Mouse (Mus musculus) gastrocnemius, adult 2 months (tissue): ENCODE measurements around the gene Arf6. TPM values are rescaled to one million over a fixed set of nuclear protein-coding genes. Genes with fewer than 3 reads are reported as not detected.

Source experiments
- DNase-seq: peaks from one replicate; pipeline ENCODE4 v3.0.0; 2022
- H3K27ac ChIP-seq: fragments of 200-600 bp; 2 replicates; pipeline ENCODE4 v1.8.1; 2022; ENCODE audit warnings: mild to moderate bottlenecking
- H3K4me3 ChIP-seq: fragments of 200-600 bp; 2 replicates; pipeline ENCODE4 v1.8.1; 2022; ENCODE audit warnings: mild to moderate bottlenecking, moderate library complexity
- CTCF ChIP-seq: fragments of 200-600 bp; IDR thresholded peaks from 2 replicates; pipeline ENCODE4 v1.8.1; 2022; ENCODE audit warnings: antibody characterized with exemption, mild to moderate bottlenecking, moderate library complexity
- intact Hi-C: fragments of 180-260 bp; cut with DNase I; formaldehyde crosslinking; loops from one replicate; pipeline ENCODE4 v1.15.1; 2025
- microRNA-seq: library from miRNA; unstranded; fragments of <30 nt; microRNA quantifications from one replicate; pipeline ENCODE4 v1.2.0, GENCODE M21; 2021
- total RNA-seq, 2 experiments: library from RNA; stranded (reverse); gene quantifications; 2 replicates each; pipeline ENCODE4 v1.2.3; 2021

Gene Arf6
- total RNA-seq, 2 experiments from 2014 or later, result 20.5 to 20.8 TPM

DNA sequence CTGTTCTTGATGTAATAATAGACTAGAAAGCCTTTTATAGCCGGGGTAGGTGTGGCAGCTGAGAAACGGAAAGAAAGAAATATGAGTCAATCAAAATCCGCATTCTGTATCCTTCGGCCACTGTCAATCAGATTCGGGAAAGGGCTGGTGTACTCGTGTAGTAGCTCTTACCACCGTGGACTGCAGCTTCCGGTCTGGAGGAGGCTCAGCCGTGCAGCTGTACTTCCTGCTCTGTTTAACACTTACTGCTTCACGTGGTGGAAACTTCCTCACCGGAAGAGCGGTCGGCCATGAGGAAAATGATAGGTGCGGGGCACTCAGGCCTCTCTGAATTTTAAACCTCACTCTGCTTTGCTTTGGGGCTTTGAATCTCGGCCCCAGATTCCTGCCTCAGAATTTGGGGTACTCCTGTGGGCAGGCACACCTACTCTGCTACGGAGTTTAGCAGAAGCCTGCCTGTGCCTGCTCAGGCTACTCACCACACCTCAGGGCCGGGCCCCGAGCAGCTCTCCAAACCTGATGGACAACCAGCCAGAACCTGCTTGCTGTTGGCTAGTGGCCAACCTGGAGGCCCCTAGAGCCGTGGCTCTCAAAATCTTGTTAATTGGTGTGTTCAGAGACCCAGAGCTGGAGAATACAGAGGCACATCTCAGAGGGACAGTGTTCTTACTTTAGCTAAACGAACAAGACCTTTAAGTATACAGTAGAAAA lies 51.0 kb downstream of the Arf6 start:
- Histone ChIP-seq H3K27ac (peak overlapping the region; percentile 71), H3K4me3 (peak overlapping the region; percentile 35)
- intact Hi-C loops, result no loop called here
- peak; percentile 41 for DNase-seq
- no peak for TF ChIP-seq CTCF

Small RNA genes lying within 50 kb of the gene (microRNA-seq; reads per million reads assigned to microRNA genes)
- gene Gm47299 (not detected), gene Gm47305 (not detected)

Other genes starting within 250 kb of the Arf6 start
- gene Rps29, start 213.0 kb upstream of the Arf6 start, total RNA-seq, result 1,000 to 10,000 TPM in 1 of 2 experiments, 100 to 1,000 TPM in 1; 838 to 1,075 TPM
- gene Lrr1, start 203.3 kb upstream of the Arf6 start, total RNA-seq, result not detected
- 100 to 1,000 TPM; 290 to 325 TPM for gene Rpl36al, start 188.1 kb upstream of the Arf6 start, total RNA-seq
- 1 to 10 TPM; 6.0 to 7.3 TPM for gene Mgat2, start 188.0 kb upstream of the Arf6 start, total RNA-seq
- gene Gm49383, start 175.0 kb upstream of the Arf6 start, total RNA-seq, result 1 to 10 TPM; 3.1 to 3.4 TPM
- under 1 TPM; 0.38 to 0.64 TPM for gene Dnaaf2, start 173.7 kb upstream of the Arf6 start, total RNA-seq
- 1 to 10 TPM; 2.0 to 3.2 TPM for gene Gm49384, start 167.9 kb upstream of the Arf6 start, total RNA-seq
- gene Pole2, start 144.0 kb upstream of the Arf6 start, total RNA-seq, result under 1 TPM; 0.28 to 0.42 TPM
- 10 to 100 TPM; 18.7 to 24.1 TPM for gene Klhdc1, start 131.0 kb upstream of the Arf6 start, total RNA-seq
- gene Klhdc2, start 75.5 kb upstream of the Arf6 start, total RNA-seq, result 100 to 1,000 TPM; 110 to 114 TPM
- 10 to 100 TPM; 23.1 to 23.6 TPM for gene Nemf, start 15.0 kb upstream of the Arf6 start, total RNA-seq
- gene Gm9887, start 308 bp downstream of the Arf6 start, total RNA-seq, result not detected
- 1 to 10 TPM; 3.5 to 3.7 TPM for gene Vcpkmt, start 210.9 kb downstream of the Arf6 start, total RNA-seq